Mouse (Mus musculus) cortical plate, adult 2 months (tissue): ENCODE results near the gene Tacr1.

Source experiments
- CTCF ChIP-seq: fragments of 200-500 bp; IDR thresholded peaks from 2 replicates; pipeline ENCODE4 v1.5.1; 2011; ENCODE audit warnings: mild to moderate bottlenecking, control low read depth, low read length; ENCODE audit not compliant: insufficient read depth; ENCODE audit errors: extremely low read depth
- POLR2A ChIP-seq: fragments of 200-500 bp; IDR thresholded peaks from 2 replicates; pipeline ENCODE4 v1.6.1; 2011; ENCODE audit warnings: mild to moderate bottlenecking, low read length, control low read depth; ENCODE audit not compliant: insufficient read depth; ENCODE audit errors: extremely low read depth

- TF ChIP-seq CTCF (no peak), POLR2A (no peak)
Measured at GRCm38 (mm10) chr6:82402501-82403495, 664 bp downstream of the Tacr1 start.
